Mouse (Mus musculus): ENCODE results near the gene Hs3st3a1. TPM values are rescaled to one million over a fixed set of nuclear protein-coding genes. Genes with fewer than 3 reads are reported as not detected.

The Hs3st3a1 gene
- 0.84 and 1.5 TPM in 2 replicates for polyA plus RNA-seq (2012; rRNA removed)

DNA sequence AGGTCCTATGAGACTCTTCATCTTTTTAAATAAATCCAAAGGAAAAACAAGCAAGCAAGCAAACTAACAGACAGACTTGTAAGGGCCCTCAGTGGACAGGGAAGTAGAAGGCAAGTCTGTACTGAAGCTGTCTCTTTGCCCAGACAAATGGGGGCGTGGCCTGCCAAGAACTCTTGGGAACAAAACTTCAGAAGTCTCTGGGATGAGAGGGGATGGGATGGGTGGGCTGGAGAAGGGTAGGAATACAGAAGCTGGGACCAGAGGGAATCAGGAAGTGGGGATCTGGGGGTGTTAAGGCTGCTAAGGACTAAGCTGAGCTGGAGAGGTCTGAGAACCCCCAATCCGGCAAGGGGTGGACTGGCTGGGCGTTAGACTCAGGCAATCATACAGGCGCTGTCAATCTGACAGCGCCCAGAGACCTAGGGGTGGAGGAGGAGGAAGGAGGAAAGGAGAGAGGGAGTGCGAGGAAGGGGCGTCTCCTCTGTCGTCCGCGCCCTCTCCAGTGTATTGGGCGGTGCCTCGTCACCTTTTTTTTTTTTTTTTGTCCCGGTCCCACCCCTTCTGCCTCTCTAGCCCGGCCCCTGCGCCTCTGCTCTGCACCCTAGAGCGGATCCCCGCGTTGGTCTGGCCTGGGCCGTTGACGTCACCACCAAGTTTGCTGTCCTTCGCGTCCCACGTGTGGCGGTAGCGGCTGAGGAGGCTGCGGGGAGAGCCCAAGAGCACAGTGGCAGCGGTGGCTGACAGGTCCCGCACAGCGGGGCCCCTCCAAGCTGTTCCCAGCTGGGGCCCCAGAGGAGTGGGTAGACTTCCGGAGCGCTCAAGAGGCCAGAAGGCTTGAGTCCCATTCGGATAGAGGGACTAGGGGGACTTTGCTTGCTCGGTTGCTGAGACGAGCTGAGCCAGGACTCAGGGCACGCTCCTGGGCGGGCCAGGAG, at the start of gene Hs3st3a1:
TSS of gene Hs3st3a1 (plus strand) at position 722 of the 935 bp plus-strand sequence.
- TF ChIP-seq CTCF (IDR thresholded peaks at IDR 0.05; ENCODE audit: insufficient read depth, low read length) (no peak), POLR2A (IDR thresholded peaks at IDR 0.05; ENCODE audit: borderline replicate concordance, extremely low read depth, low read depth, low read length) (peak; percentile 45; the same call in 1 of the 2 replicates)
- under 1% methylated on average over 35 of the region's 36 CpGs for WGBS
- peak within 1 kb of the TSS; percentile 53 for H3K4me3 ChIP-seq (replicated peaks; ENCODE audit: extremely low read depth, low read depth, low read length)
- peak; percentile 59 for DNase-seq
- H3K4me1 ChIP-seq (ENCODE audit: control insufficient read depth, insufficient read depth, low read length) = peaks cover 2% of the 10 kb centered on the region; the same call in 1 of the 2 replicates

DNA sequence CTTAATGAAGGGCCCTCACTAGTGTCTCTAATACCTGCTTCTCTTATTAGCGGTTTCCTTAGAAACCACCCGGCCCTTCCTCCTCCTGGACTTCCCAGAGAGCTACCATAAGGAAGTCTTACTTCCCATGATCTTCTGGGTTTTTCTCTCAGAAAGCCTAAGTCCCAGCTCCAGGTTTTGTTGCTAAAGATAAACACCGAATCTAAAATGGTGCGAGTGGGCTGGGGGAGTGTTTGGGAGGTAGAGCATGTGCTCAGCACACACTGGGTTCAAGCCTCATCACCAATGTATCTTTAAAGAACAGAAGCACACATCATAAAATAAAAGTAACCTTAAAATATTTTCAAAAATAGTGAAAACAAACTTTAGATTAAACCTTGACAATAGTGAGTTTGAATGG, 48.8 kb upstream of the Hs3st3a1 start:
- TF ChIP-seq CTCF (IDR thresholded peaks at IDR 0.05; ENCODE audit: insufficient read depth, low read length) (no peak), POLR2A (IDR thresholded peaks at IDR 0.05; ENCODE audit: borderline replicate concordance, extremely low read depth, low read depth, low read length) (no peak)
- no peaks in the 10 kb centered on the region for H3K4me1 ChIP-seq (ENCODE audit: control insufficient read depth, insufficient read depth, low read length)
- no peak overlapping the region for H3K4me3 ChIP-seq (replicated peaks; ENCODE audit: extremely low read depth, low read depth, low read length)
- 89% methylated on average over 4 of the region's 4 CpGs for WGBS
- DNase-seq = no peak

DNA sequence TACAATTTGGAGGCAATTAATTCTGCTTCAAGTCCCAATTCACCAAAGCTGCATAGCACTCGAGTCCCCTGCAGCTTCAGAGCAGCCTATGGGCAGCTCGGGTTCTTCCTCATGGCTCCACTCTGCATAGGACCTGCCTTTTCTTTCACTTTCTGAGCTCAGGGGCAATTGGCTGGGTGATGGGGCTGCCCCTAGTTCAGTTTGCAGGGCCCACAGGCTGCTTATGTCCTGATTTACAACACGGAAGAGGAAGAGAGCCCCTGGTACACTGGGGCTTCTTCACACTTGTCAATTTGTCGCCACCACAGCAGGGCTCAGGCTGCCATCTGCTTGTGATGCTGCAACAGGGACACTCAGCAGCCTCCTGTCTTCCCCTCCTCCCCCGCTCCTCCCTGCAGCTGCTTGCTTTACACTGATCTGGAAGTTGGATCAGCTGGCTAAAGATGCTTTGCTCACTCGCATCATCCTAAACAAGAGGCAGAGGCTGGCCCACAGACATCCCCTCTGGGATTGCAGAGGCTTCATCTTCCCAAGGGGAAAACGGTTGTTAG, 38.7 kb upstream of the Hs3st3a1 start:
- DNase-seq = no peak
- WGBS = 23% methylated on average over 7 of the region's 7 CpGs
- Histone ChIP-seq H3K4me3 (replicated peaks; ENCODE audit: extremely low read depth, low read depth, low read length) (no peak overlapping the region), H3K4me1 (ENCODE audit: control insufficient read depth, insufficient read depth, low read length) (no peaks in the 10 kb centered on the region)
- TF ChIP-seq POLR2A (IDR thresholded peaks at IDR 0.05; ENCODE audit: borderline replicate concordance, extremely low read depth, low read depth, low read length) = no peak
- no peak for TF ChIP-seq CTCF (IDR thresholded peaks at IDR 0.05; ENCODE audit: insufficient read depth, low read length)

DNA sequence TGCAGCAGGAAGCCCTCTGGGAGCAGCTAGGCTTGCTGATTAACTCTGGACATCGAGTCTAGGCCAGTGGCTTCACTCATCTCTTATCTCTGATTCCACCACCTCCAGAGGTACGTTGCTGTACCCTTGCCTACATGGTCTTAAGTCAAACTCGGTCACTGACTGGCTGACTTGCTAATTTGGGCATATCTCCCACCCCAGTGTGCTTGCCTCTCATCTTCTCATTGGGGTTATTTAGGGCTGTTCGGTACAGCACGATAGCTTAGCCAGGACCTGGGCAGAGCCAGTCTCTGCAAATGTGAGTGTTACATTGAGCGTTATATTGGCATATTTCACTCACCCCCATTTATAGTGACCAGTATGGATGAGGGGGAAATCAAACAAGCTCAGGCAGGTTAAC, 38.2 kb upstream of the Hs3st3a1 start:
- TF ChIP-seq POLR2A (IDR thresholded peaks at IDR 0.05; ENCODE audit: borderline replicate concordance, extremely low read depth, low read depth, low read length) = no peak
- TF ChIP-seq CTCF (IDR thresholded peaks at IDR 0.05; ENCODE audit: insufficient read depth, low read length) = no peak
- Histone ChIP-seq H3K4me1 (ENCODE audit: control insufficient read depth, insufficient read depth, low read length) (no peaks in the 10 kb centered on the region), H3K4me3 (replicated peaks; ENCODE audit: extremely low read depth, low read depth, low read length) (no peak overlapping the region)
- no peak for DNase-seq
- WGBS = 69% methylated on average over 6 of the region's 6 CpGs

DNA sequence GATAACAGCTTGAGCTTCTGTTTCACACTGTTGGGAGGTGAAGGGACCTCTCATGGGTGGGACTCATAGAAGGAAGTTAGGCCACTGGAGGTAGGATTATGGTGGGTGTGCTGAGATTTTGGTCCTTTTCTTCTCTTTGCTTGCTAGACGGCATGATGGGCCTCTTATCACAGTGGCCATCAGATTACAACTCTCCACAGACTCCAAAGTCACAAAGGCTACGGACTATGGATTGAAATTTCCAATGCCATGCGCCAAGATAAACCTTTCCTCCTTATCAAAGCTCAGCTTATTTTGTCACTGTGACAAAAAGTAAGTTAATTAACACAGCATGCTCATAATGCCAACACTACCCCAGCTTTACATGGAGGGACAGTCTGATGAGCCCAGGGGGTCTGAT, 37.5 kb upstream of the Hs3st3a1 start:
- no peak for TF ChIP-seq POLR2A (IDR thresholded peaks at IDR 0.05; ENCODE audit: borderline replicate concordance, extremely low read depth, low read depth, low read length)
- TF ChIP-seq CTCF (IDR thresholded peaks at IDR 0.05; ENCODE audit: insufficient read depth, low read length) = no peak
- H3K4me3 ChIP-seq (replicated peaks; ENCODE audit: extremely low read depth, low read depth, low read length) = no peak overlapping the region

DNA sequence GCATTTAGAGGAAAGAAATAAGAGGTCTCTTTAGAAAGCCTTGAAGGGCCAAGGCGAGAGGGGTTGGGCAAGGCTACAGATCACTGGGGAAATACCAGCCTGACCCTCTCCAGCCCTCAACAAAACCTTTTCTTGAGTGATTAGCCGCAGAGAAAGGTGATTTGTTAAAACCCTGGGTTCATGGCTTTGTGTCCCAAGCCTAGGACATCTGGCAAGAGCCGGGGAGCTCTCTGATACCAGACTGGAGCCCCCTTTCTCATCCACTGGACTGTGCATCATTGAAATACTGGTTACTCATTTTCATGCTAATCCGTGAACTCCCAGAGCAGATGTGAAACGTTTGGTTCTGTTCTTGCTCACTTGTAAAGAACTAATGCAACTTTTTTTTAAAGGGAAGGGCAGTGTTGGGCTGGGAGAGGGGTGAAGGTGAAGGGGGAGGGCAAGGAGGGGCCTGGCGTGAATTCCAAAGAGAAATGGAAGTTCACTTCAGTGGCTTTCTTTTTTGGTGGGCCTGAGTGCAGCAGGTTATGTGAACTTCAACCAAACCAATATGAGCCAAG, 34.5 kb upstream of the Hs3st3a1 start:
- 69% methylated on average over 6 of the region's 6 CpGs for WGBS
- Histone ChIP-seq H3K4me1 (ENCODE audit: control insufficient read depth, insufficient read depth, low read length) (no peaks in the 10 kb centered on the region), H3K4me3 (replicated peaks; ENCODE audit: extremely low read depth, low read depth, low read length) (no peak overlapping the region)
- DNase-seq = no peak
- TF ChIP-seq CTCF (IDR thresholded peaks at IDR 0.05; ENCODE audit: insufficient read depth, low read length) (no peak), POLR2A (IDR thresholded peaks at IDR 0.05; ENCODE audit: borderline replicate concordance, extremely low read depth, low read depth, low read length) (no peak)

More for the DNA sequence above, 37.5 kb upstream of the Hs3st3a1 start:
- WGBS = 74% methylated on average over 3 of the region's 3 CpGs
- DNase-seq = no peak
- H3K4me1 ChIP-seq (ENCODE audit: control insufficient read depth, insufficient read depth, low read length) = no peaks in the 10 kb centered on the region

DNA sequence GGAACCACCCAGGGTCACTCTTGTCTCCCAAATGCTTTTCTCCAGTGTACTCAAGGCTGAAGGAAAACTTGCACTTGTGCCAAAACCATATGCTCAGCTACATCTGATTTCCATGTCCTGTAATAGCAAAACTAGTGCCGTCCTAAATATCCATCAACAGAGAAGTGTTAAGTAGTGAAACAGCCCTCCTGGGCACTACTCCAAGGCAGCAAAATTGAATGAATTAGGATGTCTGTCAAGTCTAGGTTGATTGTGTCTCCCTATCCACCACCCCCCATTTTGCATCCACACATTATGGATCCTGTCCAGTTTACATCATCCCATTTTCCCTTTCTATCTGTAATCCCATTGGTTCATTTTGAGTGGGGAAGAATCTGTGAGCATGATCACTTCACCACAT, 16.2 kb upstream of the Hs3st3a1 start:
- TF ChIP-seq CTCF (IDR thresholded peaks at IDR 0.05; ENCODE audit: insufficient read depth, low read length) (no peak), POLR2A (IDR thresholded peaks at IDR 0.05; ENCODE audit: borderline replicate concordance, extremely low read depth, low read depth, low read length) (no peak)
- Histone ChIP-seq H3K4me3 (replicated peaks; ENCODE audit: extremely low read depth, low read depth, low read length) (no peak overlapping the region), H3K4me1 (ENCODE audit: control insufficient read depth, insufficient read depth, low read length) (no peaks in the 10 kb centered on the region)
- WGBS = 68% methylated on average over 1 of the region's 1 CpGs
- no peak for DNase-seq

DNA sequence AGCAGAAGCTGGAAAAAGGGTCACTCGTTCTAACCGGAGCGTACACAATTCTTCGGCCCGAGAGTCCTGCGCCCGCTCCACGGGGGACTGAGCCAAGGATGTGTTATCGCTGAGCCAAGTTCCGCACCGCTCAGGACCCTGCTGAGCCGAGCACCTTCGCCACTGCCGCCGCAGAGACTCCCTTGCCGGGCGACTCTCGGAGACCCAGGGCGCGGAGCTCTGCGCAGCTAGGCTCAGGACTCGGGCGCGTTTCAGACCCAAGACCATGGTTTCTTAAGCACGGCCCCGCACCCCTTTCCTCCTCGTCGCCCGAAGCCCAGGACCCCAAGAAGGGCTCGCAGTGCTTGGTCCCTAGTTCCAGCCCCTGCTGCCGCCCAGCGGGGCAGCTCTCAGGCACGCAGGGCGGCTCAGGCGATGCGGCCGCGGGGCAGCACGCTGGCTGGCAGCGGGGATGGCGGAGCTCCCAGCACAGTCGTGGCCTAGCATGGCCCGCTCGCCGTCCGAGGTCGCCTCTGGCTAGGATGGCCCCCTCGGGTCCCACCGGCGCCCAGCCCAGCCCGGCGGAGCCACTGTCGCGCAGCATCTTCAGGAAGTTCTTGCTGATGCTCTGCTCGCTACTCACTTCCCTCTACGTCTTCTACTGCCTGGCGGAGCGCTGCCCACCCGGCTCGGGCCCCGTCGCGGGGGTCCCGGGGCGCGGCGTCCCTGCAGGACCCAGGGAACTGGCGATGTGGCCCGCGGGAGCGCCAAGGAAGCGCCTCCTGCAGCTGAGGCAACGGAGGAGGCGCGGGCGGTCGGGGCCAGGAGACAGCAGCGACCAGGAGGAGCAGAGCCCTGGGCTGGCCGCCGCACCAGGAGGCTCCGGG, 647 bp downstream of the Hs3st3a1 start:
- H3K4me1 ChIP-seq (ENCODE audit: control insufficient read depth, insufficient read depth, low read length) = peaks cover 2% of the 10 kb centered on the region; the same call in 1 of the 2 replicates
- DNase-seq = peak; percentile 35
- H3K4me3 ChIP-seq (replicated peaks; ENCODE audit: extremely low read depth, low read depth, low read length) = peak overlapping the region; percentile 53
- TF ChIP-seq CTCF (IDR thresholded peaks at IDR 0.05; ENCODE audit: insufficient read depth, low read length) = no peak
- no peak for TF ChIP-seq POLR2A (IDR thresholded peaks at IDR 0.05; ENCODE audit: borderline replicate concordance, extremely low read depth, low read depth, low read length)
- under 1% methylated on average over 81 of the region's 81 CpGs for WGBS

DNA sequence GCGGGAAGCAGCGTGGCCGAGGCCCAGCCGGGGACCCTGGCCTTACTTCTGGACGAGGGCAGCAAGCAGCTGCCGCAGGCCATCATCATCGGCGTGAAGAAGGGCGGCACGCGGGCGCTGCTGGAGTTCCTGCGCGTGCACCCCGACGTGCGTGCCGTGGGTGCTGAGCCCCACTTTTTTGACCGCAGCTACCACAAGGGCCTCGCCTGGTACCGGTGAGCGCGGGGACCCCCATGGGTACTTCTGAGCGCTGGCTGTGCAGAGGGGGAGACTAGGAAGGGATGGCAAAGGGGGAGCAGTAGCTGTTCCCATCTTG, 1.2 kb downstream of the Hs3st3a1 start, which contains the start of gene F930015N05Rik:
TSS of gene F930015N05Rik (minus strand) at position 242 of the 316 bp plus-strand sequence.
- WGBS = 2% methylated on average over 24 of the region's 24 CpGs
- TF ChIP-seq CTCF (IDR thresholded peaks at IDR 0.05; ENCODE audit: insufficient read depth, low read length) = no peak
- no peak for TF ChIP-seq POLR2A (IDR thresholded peaks at IDR 0.05; ENCODE audit: borderline replicate concordance, extremely low read depth, low read depth, low read length)

More for the DNA sequence above, 1.2 kb downstream of the Hs3st3a1 start, which contains the start of gene F930015N05Rik:
- Histone ChIP-seq H3K4me3 (replicated peaks; ENCODE audit: extremely low read depth, low read depth, low read length) (peak within 1 kb of the TSS; percentile 53), H3K4me1 (ENCODE audit: control insufficient read depth, insufficient read depth, low read length) (peaks cover 2% of the 10 kb centered on the region; the same call in 1 of the 2 replicates)
- no peak for DNase-seq
